In genomic region chr11:69912716-69913530, GRCm38 (mm10) we compare ENCODE assay signal across 8 mouse cellular contexts. TPM values are rescaled to one million over a fixed set of nuclear protein-coding genes. Genes with fewer than 3 reads are reported as not detected.
DNase-seq lines count a peak whose midpoint lies in the region; ATAC-seq and TF ChIP-seq lines count a peak whose summit lies in the region.

No protein-coding gene starts in this region.

- 78% methylated on average over 15 of the region's 15 CpGs for WGBS in embryonic facial prominence, embryonic 14.5 days
- WGBS in limb, embryonic 13.5 days, result 78% methylated on average over 15 of the region's 15 CpGs

- no peaks in the 10 kb centered on the region for H3K27me3 ChIP-seq in embryonic facial prominence, embryonic 14.5 days (replicated peaks; ENCODE audit: control insufficient read depth, insufficient read depth, low read length)
- no peaks in the 10 kb centered on the region for H3K27me3 ChIP-seq in limb, embryonic 13.5 days
- H3K27me3 ChIP-seq in myocyte (ENCODE audit: control insufficient read depth, insufficient read depth, insufficient read length), result no peaks in the 10 kb centered on the region

- no peaks in the 10 kb centered on the region for H3K9me3 ChIP-seq in embryonic facial prominence, embryonic 14.5 days (ENCODE audit: control insufficient read depth, low read length)
- no peaks in the 10 kb centered on the region for H3K9me3 ChIP-seq in limb, embryonic 13.5 days

- peak overlapping the region; percentile 74 for H3K4me2 ChIP-seq in embryonic facial prominence, embryonic 14.5 days (ENCODE audit: low read depth, low read length)
- peak overlapping the region; percentile 81 for H3K4me2 ChIP-seq in limb, embryonic 13.5 days (replicated peaks)
- H3K4me2 ChIP-seq in myocyte (ENCODE audit: low read depth), result peak overlapping the region; percentile 79

- peaks cover 87% of the 10 kb centered on the region for H3K36me3 ChIP-seq in embryonic facial prominence, embryonic 14.5 days (ENCODE audit: control insufficient read depth, insufficient read depth, low read length)
- H3K36me3 ChIP-seq in limb, embryonic 13.5 days, result peaks cover 88% of the 10 kb centered on the region
- H3K36me3 ChIP-seq in myocyte (ENCODE audit: control insufficient read depth, insufficient read depth), result peaks cover 55% of the 10 kb centered on the region

- peak overlapping the region; percentile 83 for H3K4me3 ChIP-seq in layer of hippocampus, adult 2 months
- H3K4me3 ChIP-seq in embryonic facial prominence, embryonic 14.5 days (ENCODE audit: low read depth, low read length), result peak overlapping the region; percentile 68
- H3K4me3 ChIP-seq in limb, embryonic 13.5 days, result peak overlapping the region; percentile 87
- H3K4me3 ChIP-seq in myocyte, result peak overlapping the region; percentile 50

- H3ac ChIP-seq in myocyte (ENCODE audit: control insufficient read depth, insufficient read length), result no peak overlapping the region

- ATAC-seq in embryonic facial prominence, embryonic 14.5 days (ENCODE audit: low read depth), result no peak
- ATAC-seq in limb, embryonic 13.5 days (ENCODE audit: low FRiP score, low read depth), result no peak
- no peak for ATAC-seq in megakaryocyte-erythroid progenitor cell, adult 5-6 weeks (replicated peaks; ENCODE audit: low FRiP score, low TSS enrichment, poor library complexity, severe bottlenecking)

- no peak for DNase-seq in layer of hippocampus, adult 2 months (ENCODE audit: low spot score in 2 of 2)
- no peak for DNase-seq in layer of hippocampus, postnatal 14 days (ENCODE audit: low spot score in 2 of 2)
- no peak for DNase-seq in embryonic facial prominence, embryonic 14.5 days (ENCODE audit: low spot score)
- no peak for DNase-seq in retina, postnatal 1 day
- no peak for DNase-seq in left cerebral cortex, postnatal 10 days (ENCODE audit: extremely low spot score in 1 of 2, low spot score in 2 of 2)

- intact Hi-C loops in left cerebral cortex, postnatal 10 days (cut with DNase I), result no loop called here

- H3K4me1 ChIP-seq in embryonic facial prominence, embryonic 14.5 days (ENCODE audit: control insufficient read depth, insufficient read depth, low read length), result no peaks in the 10 kb centered on the region
- H3K4me1 ChIP-seq in limb, embryonic 13.5 days, result peaks cover 27% of the 10 kb centered on the region

- TF ChIP-seq CTCF in layer of hippocampus, adult 2 months (conservative IDR thresholded peaks at IDR 0.05), result no peak

- H3K9ac ChIP-seq in embryonic facial prominence, embryonic 14.5 days (ENCODE audit: low read depth, low read length), result peak overlapping the region; percentile 82
- H3K9ac ChIP-seq in limb, embryonic 13.5 days, result peak overlapping the region; percentile 92

- peak overlapping the region; percentile 99 for H3K27ac ChIP-seq in layer of hippocampus, adult 2 months
- H3K27ac ChIP-seq in embryonic facial prominence, embryonic 14.5 days (replicated peaks; ENCODE audit: low read depth, low read length), result no peak overlapping the region
- H3K27ac ChIP-seq in limb, embryonic 13.5 days, result peak overlapping the region; percentile 92; the same call in 1 of the 2 replicates

- TF ChIP-seq POLR2A in myocyte (IDR thresholded peaks at IDR 0.05; ENCODE audit: insufficient read length, low read depth), result no peak

- H3K79me2 ChIP-seq in myocyte (ENCODE audit: control insufficient read depth, insufficient read depth), result peaks cover 31% of the 10 kb centered on the region

TF ChIP-seq in myocyte, 11 proteins besides CTCF, POLR2A, EP300 and RAD21:
- no peak for TF ChIP-seq POLR2AphosphoS2 (IDR thresholded peaks at IDR 0.05; ENCODE audit: insufficient read length, low read depth)
- TF ChIP-seq MYOG (IDR thresholded peaks at IDR 0.05; ENCODE audit: control insufficient read depth in 1 of 3, insufficient read depth in 1 of 3, insufficient read length in 2 of 3, low read depth in 2 of 3), result no peak
- TF ChIP-seq MYOD1 (IDR thresholded peaks at IDR 0.05; ENCODE audit: control insufficient read depth in 1 of 3, insufficient read length in 2 of 3, low read depth in 2 of 3), result no peak
- TF ChIP-seq USF1 (IDR thresholded peaks at IDR 0.05; ENCODE audit: low read depth), result no peak
- no peak for TF ChIP-seq E2F4 (IDR thresholded peaks at IDR 0.05; ENCODE audit: insufficient read depth)
- TF ChIP-seq CEBPB (IDR thresholded peaks at IDR 0.05; ENCODE audit: insufficient read depth, poor library complexity, severe bottlenecking), result no peak

RNA-seq across cellular contexts. Expression of gene Gps2, which starts 0.8 kb away (rescaled TPM):
- 10 to 100 TPM; 35.6 to 41.5 TPM for total RNA-seq in layer of hippocampus, adult 2 months (2021)
- total RNA-seq in layer of hippocampus, postnatal 14 days (2021), result 10 to 100 TPM; 28.5 to 29.3 TPM
- polyA plus RNA-seq in embryonic facial prominence, embryonic 14.5 days (2014; fragmentation: Nextera tagmentation; extraction: Ambion mirVana), result 55.0 and 57.2 TPM in 2 replicates
- 90.0 and 90.1 TPM in 2 replicates for polyA plus RNA-seq in limb, embryonic 13.5 days (2015; fragmentation: Nextera tagmentation; extraction: Ambion mirVana)
- 38.0 TPM for polyA plus RNA-seq in myocyte (2012; fragmentation: generic; extraction: Trizol)
- total RNA-seq in left cerebral cortex, postnatal 10 days (2021), result 10 to 100 TPM; 24.8 to 25.7 TPM
- total RNA-seq in megakaryocyte-erythroid progenitor cell, adult 5-6 weeks (2014; fragmentation: Nextera tagmentation), result 155 and 190 TPM in 2 replicates
- total RNA-seq in megakaryocyte-erythroid progenitor cell, adult 5-6 weeks (2017), result 53.7 and 106 TPM in 2 replicates

RNA-seq across cellular contexts. Expression of gene Eif5a, which starts 8.8 kb away (rescaled TPM):
- 100 to 1,000 TPM; 413 to 441 TPM for total RNA-seq in layer of hippocampus, adult 2 months (2021)
- 100 to 1,000 TPM; 446 to 451 TPM for total RNA-seq in layer of hippocampus, postnatal 14 days (2021)
- 1,503 and 1,606 TPM in 2 replicates for polyA plus RNA-seq in embryonic facial prominence, embryonic 14.5 days (2014; fragmentation: Nextera tagmentation; extraction: Ambion mirVana)
- polyA plus RNA-seq in limb, embryonic 13.5 days (2015; fragmentation: Nextera tagmentation; extraction: Ambion mirVana), result 1,543 and 1,562 TPM in 2 replicates
- polyA plus RNA-seq in myocyte (2012; fragmentation: generic; extraction: Trizol), result 1,243 TPM
- 100 to 1,000 TPM; 525 to 535 TPM for total RNA-seq in left cerebral cortex, postnatal 10 days (2021)
- total RNA-seq in megakaryocyte-erythroid progenitor cell, adult 5-6 weeks (2014; fragmentation: Nextera tagmentation), result 1,285 and 1,514 TPM in 2 replicates
- 1,032 and 1,474 TPM in 2 replicates for total RNA-seq in megakaryocyte-erythroid progenitor cell, adult 5-6 weeks (2017)

RNA-seq across cellular contexts. Expression of gene Neurl4, which starts 12.1 kb away (rescaled TPM):
- total RNA-seq in layer of hippocampus, adult 2 months (2021), result 100 to 1,000 TPM; 122 to 125 TPM
- 100 to 1,000 TPM; 108 to 124 TPM for total RNA-seq in layer of hippocampus, postnatal 14 days (2021)
- 10.1 and 10.3 TPM in 2 replicates for polyA plus RNA-seq in embryonic facial prominence, embryonic 14.5 days (2014; fragmentation: Nextera tagmentation; extraction: Ambion mirVana)
- 10.2 and 12.9 TPM in 2 replicates for polyA plus RNA-seq in limb, embryonic 13.5 days (2015; fragmentation: Nextera tagmentation; extraction: Ambion mirVana)
- 42.2 TPM for polyA plus RNA-seq in myocyte (2012; fragmentation: generic; extraction: Trizol)
- total RNA-seq in left cerebral cortex, postnatal 10 days (2021), result 100 to 1,000 TPM; 126 to 129 TPM
- 31.7 and 51.2 TPM in 2 replicates for total RNA-seq in megakaryocyte-erythroid progenitor cell, adult 5-6 weeks (2014; fragmentation: Nextera tagmentation)
- total RNA-seq in megakaryocyte-erythroid progenitor cell, adult 5-6 weeks (2017), result 27.9 and 64.3 TPM in 2 replicates

RNA-seq across cellular contexts. Expression of gene 2810408A11Rik, which starts 12.1 kb away (rescaled TPM):
- 1 to 10 TPM in 1 of 2 experiments, under 1 TPM in 1; 0.64 to 1.0 TPM for total RNA-seq in layer of hippocampus, adult 2 months (2021)
- total RNA-seq in layer of hippocampus, postnatal 14 days (2021), result 1 to 10 TPM; 1.5 to 2.1 TPM
- 5.7 and 8.3 TPM in 2 replicates for polyA plus RNA-seq in embryonic facial prominence, embryonic 14.5 days (2014; fragmentation: Nextera tagmentation; extraction: Ambion mirVana)
- polyA plus RNA-seq in limb, embryonic 13.5 days (2015; fragmentation: Nextera tagmentation; extraction: Ambion mirVana), result 16.1 and 19.4 TPM in 2 replicates
- 3.0 TPM for polyA plus RNA-seq in myocyte (2012; fragmentation: generic; extraction: Trizol)
- total RNA-seq in left cerebral cortex, postnatal 10 days (2021), result 1 to 10 TPM; 1.8 TPM
- 2.4 and 4.0 TPM in 2 replicates for total RNA-seq in megakaryocyte-erythroid progenitor cell, adult 5-6 weeks (2014; fragmentation: Nextera tagmentation)
- total RNA-seq in megakaryocyte-erythroid progenitor cell, adult 5-6 weeks (2017), result 3.4 and 4.1 TPM in 2 replicates

RNA-seq across cellular contexts. Expression of gene Acap1, which starts 17.6 kb away (rescaled TPM):
- total RNA-seq in layer of hippocampus, adult 2 months (2021), result not detected
- under 1 TPM in 1 of 2 experiments, not detected in 1; 0.30 TPM for total RNA-seq in layer of hippocampus, postnatal 14 days (2021)
- 1.5 and 2.1 TPM in 2 replicates for polyA plus RNA-seq in embryonic facial prominence, embryonic 14.5 days (2014; fragmentation: Nextera tagmentation; extraction: Ambion mirVana)
- polyA plus RNA-seq in limb, embryonic 13.5 days (2015; fragmentation: Nextera tagmentation; extraction: Ambion mirVana), result 1.1 and 1.5 TPM in 2 replicates
- 1.4 TPM for polyA plus RNA-seq in myocyte (2012; fragmentation: generic; extraction: Trizol)
- total RNA-seq in left cerebral cortex, postnatal 10 days (2021), result under 1 TPM; 0.15 to 0.26 TPM
- 52.7 and 59.4 TPM in 2 replicates for total RNA-seq in megakaryocyte-erythroid progenitor cell, adult 5-6 weeks (2014; fragmentation: Nextera tagmentation)
- 40.3 and 55.2 TPM in 2 replicates for total RNA-seq in megakaryocyte-erythroid progenitor cell, adult 5-6 weeks (2017)
